Mouse (Mus musculus): ENCODE results near the gene Sec16a. TPM values are rescaled to one million over a fixed set of nuclear protein-coding genes. Genes with fewer than 3 reads are reported as not detected.

Gene Sec16a
- polyA plus RNA-seq, 1 experiment from 2014 or later = 23.2 TPM

- ATAC-seq (ENCODE audit: low read depth) = peak; percentile 51; the same call in 1 of the 2 replicates
- Histone ChIP-seq H3K36me3 (ENCODE audit: control insufficient read depth, insufficient read depth, low read length) (peaks cover 20% of the 10 kb centered on the region), H3K9ac (ENCODE audit: low read length) (no peak overlapping the region)
Observed at GRCm38 (mm10) chr2:26364738-26365465, 80.1 kb downstream of the Sec16a start.

GRCm38 (mm10) chr2:26363481-26363880 lies 81.5 kb downstream of the Sec16a start:
- peaks cover 10% of the 10 kb centered on the region for H3K4me1 ChIP-seq (replicated peaks; ENCODE audit: control insufficient read depth, insufficient read depth, low read length)
- no peak overlapping the region for H3K27ac ChIP-seq (ENCODE audit: low read length)
- H3K4me2 ChIP-seq (ENCODE audit: low read depth, low read length) = no peak overlapping the region
- WGBS = 34% methylated on average over 5 of the region's 5 CpGs
- ATAC-seq (ENCODE audit: low read depth) = no peak
- no peaks in the 10 kb centered on the region for H3K9me3 ChIP-seq (ENCODE audit: control insufficient read depth, low read length)
- H3K9ac ChIP-seq (ENCODE audit: low read length) = no peak overlapping the region
- no peaks in the 10 kb centered on the region for H3K27me3 ChIP-seq (ENCODE audit: control insufficient read depth, insufficient read depth, low read depth, low read length)
- no peak overlapping the region for H3K4me3 ChIP-seq (ENCODE audit: low read length)
- peaks cover 15% of the 10 kb centered on the region for H3K36me3 ChIP-seq (ENCODE audit: control insufficient read depth, insufficient read depth, low read length)

More at GRCm38 (mm10) chr2:26364738-26365465, 80.1 kb downstream of the Sec16a start:
- Histone ChIP-seq H3K4me3 (ENCODE audit: low read length) (no peak overlapping the region), H3K4me2 (ENCODE audit: low read depth, low read length) (no peak overlapping the region), H3K9me3 (ENCODE audit: control insufficient read depth, low read length) (no peaks in the 10 kb centered on the region), H3K27me3 (ENCODE audit: control insufficient read depth, insufficient read depth, low read depth, low read length) (no peaks in the 10 kb centered on the region), H3K4me1 (replicated peaks; ENCODE audit: control insufficient read depth, insufficient read depth, low read length) (peaks cover 10% of the 10 kb centered on the region), H3K27ac (ENCODE audit: low read length) (peak overlapping the region; percentile 47)
- 52% methylated on average over 10 of the region's 10 CpGs for WGBS

- H3K4me1 ChIP-seq (replicated peaks; ENCODE audit: control insufficient read depth, insufficient read depth, low read length) = peaks cover 10% of the 10 kb centered on the region
- no peaks in the 10 kb centered on the region for H3K27me3 ChIP-seq (ENCODE audit: control insufficient read depth, insufficient read depth, low read depth, low read length)
- peaks cover 13% of the 10 kb centered on the region for H3K36me3 ChIP-seq (ENCODE audit: control insufficient read depth, insufficient read depth, low read length)
- H3K4me2 ChIP-seq (ENCODE audit: low read depth, low read length) = no peak overlapping the region
- 76% methylated on average over 5 of the region's 5 CpGs for WGBS
- H3K27ac ChIP-seq (ENCODE audit: low read length) = no peak overlapping the region
- no peak overlapping the region for H3K9ac ChIP-seq (ENCODE audit: low read length)
- no peak overlapping the region for H3K4me3 ChIP-seq (ENCODE audit: low read length)
- H3K9me3 ChIP-seq (ENCODE audit: control insufficient read depth, low read length) = no peaks in the 10 kb centered on the region
- ATAC-seq (ENCODE audit: low read depth) = no peak
Observed at GRCm38 (mm10) chr2:26362991-26363390, 82.0 kb downstream of the Sec16a start.

- WGBS = 34% methylated on average over 3 of the region's 3 CpGs
- ATAC-seq (ENCODE audit: low read depth) = no peak
- H3K4me3 ChIP-seq (ENCODE audit: low read length) = no peak within 1 kb of the TSS
- no peak within 1 kb of the TSS for H3K9ac ChIP-seq (ENCODE audit: low read length)
- H3K9me3 ChIP-seq (ENCODE audit: control insufficient read depth, low read length) = no peaks in the 10 kb centered on the region
- H3K36me3 ChIP-seq (ENCODE audit: control insufficient read depth, insufficient read depth, low read length) = no peaks in the 10 kb centered on the region; the same call in 1 of the 2 replicates
- H3K27me3 ChIP-seq (ENCODE audit: control insufficient read depth, insufficient read depth, low read depth, low read length) = no peaks in the 10 kb centered on the region
- H3K27ac ChIP-seq (ENCODE audit: low read length) = no peak within 1 kb of the TSS
- no peak within 1 kb of the TSS for H3K4me2 ChIP-seq (ENCODE audit: low read depth, low read length)
- peaks cover 10% of the 10 kb centered on the region for H3K4me1 ChIP-seq (replicated peaks; ENCODE audit: control insufficient read depth, insufficient read depth, low read length)
Observed at GRCm38 (mm10) chr2:26360772-26361171, 84.2 kb downstream of the Sec16a start, which contains the start of gene Card9. Card9 (minus strand) TSS chr2:26360918.

GRCm38 (mm10) chr2:26359983-26360382 lies 85.0 kb downstream of the Sec16a start:
- Histone ChIP-seq H3K36me3 (ENCODE audit: control insufficient read depth, insufficient read depth, low read length) (no peaks in the 10 kb centered on the region; the same call in 1 of the 2 replicates), H3K4me2 (ENCODE audit: low read depth, low read length) (no peak overlapping the region), H3K9ac (ENCODE audit: low read length) (no peak overlapping the region), H3K4me3 (ENCODE audit: low read length) (no peak overlapping the region), H3K27me3 (ENCODE audit: control insufficient read depth, insufficient read depth, low read depth, low read length) (no peaks in the 10 kb centered on the region), H3K4me1 (replicated peaks; ENCODE audit: control insufficient read depth, insufficient read depth, low read length) (peaks cover 5% of the 10 kb centered on the region), H3K9me3 (ENCODE audit: control insufficient read depth, low read length) (no peaks in the 10 kb centered on the region), H3K27ac (ENCODE audit: low read length) (no peak overlapping the region)
- ATAC-seq (ENCODE audit: low read depth) = peak; percentile 39; the same call in 1 of the 2 replicates
- WGBS = 61% methylated on average over 6 of the region's 6 CpGs

Small RNA genes within 50 kb of the gene (microRNA-seq; reads per million reads assigned to microRNA genes)
- not detected for gene Mir6996

Other genes starting within 250 kb of the Sec16a start
- gene Lhx3, start 236.9 kb downstream of the Sec16a start, polyA plus RNA-seq (2015; fragmentation: Nextera tagmentation; extraction: Ambion mirVana) = not detected in 2 replicates
- gene Qsox2, start 207.7 kb downstream of the Sec16a start, polyA plus RNA-seq (2015; fragmentation: Nextera tagmentation; extraction: Ambion mirVana) = 21.0 and 21.2 TPM in 2 replicates
- gene Ccdc187, start 150.7 kb downstream of the Sec16a start, polyA plus RNA-seq (2015; fragmentation: Nextera tagmentation; extraction: Ambion mirVana) = 0.60 TPM in 2 replicates
- 47.2 and 51.6 TPM in 2 replicates for gene Gpsm1, start 129.7 kb downstream of the Sec16a start, polyA plus RNA-seq (2015; fragmentation: Nextera tagmentation; extraction: Ambion mirVana)
- gene Dnlz, start 93.1 kb downstream of the Sec16a start, polyA plus RNA-seq (2015; fragmentation: Nextera tagmentation; extraction: Ambion mirVana) = 22.8 and 24.7 TPM in 2 replicates
- gene Card9, start 84.3 kb downstream of the Sec16a start, polyA plus RNA-seq (2015; fragmentation: Nextera tagmentation; extraction: Ambion mirVana) = 4.2 and 4.4 TPM in 2 replicates
- gene Snapc4, start 64.6 kb downstream of the Sec16a start, polyA plus RNA-seq (2015; fragmentation: Nextera tagmentation; extraction: Ambion mirVana) = 25.3 and 25.6 TPM in 2 replicates
- gene Entr1, start 55.9 kb downstream of the Sec16a start, polyA plus RNA-seq (2015; fragmentation: Nextera tagmentation; extraction: Ambion mirVana) = 112 and 117 TPM in 2 replicates
- gene Pmpca, start 55.9 kb downstream of the Sec16a start, polyA plus RNA-seq (2015; fragmentation: Nextera tagmentation; extraction: Ambion mirVana) = 94.7 and 98.6 TPM in 2 replicates
- gene Inpp5e, start 36.0 kb downstream of the Sec16a start, polyA plus RNA-seq (2015; fragmentation: Nextera tagmentation; extraction: Ambion mirVana) = 18.7 and 22.1 TPM in 2 replicates
- 20.5 and 22.0 TPM in 2 replicates for gene Notch1, start 71.4 kb upstream of the Sec16a start, polyA plus RNA-seq (2015; fragmentation: Nextera tagmentation; extraction: Ambion mirVana)
- 371 and 375 TPM in 2 replicates for gene Egfl7, start 134.8 kb upstream of the Sec16a start, polyA plus RNA-seq (2015; fragmentation: Nextera tagmentation; extraction: Ambion mirVana)
- not detected in 2 replicates for gene Gm20532, start 141.4 kb upstream of the Sec16a start, polyA plus RNA-seq (2015; fragmentation: Nextera tagmentation; extraction: Ambion mirVana)
- gene Agpat2, start 159.2 kb upstream of the Sec16a start, polyA plus RNA-seq (2015; fragmentation: Nextera tagmentation; extraction: Ambion mirVana) = 43.0 and 44.8 TPM in 2 replicates
- 16.5 and 17.1 TPM in 2 replicates for gene Fam69b, start 183.2 kb upstream of the Sec16a start, polyA plus RNA-seq (2015; fragmentation: Nextera tagmentation; extraction: Ambion mirVana)
- gene Lcn4, start 226.1 kb upstream of the Sec16a start, polyA plus RNA-seq (2015; fragmentation: Nextera tagmentation; extraction: Ambion mirVana) = not detected in 2 replicates